Mouse (Mus musculus): ENCODE results near the gene Rag2. TPM values are rescaled to one million over a fixed set of nuclear protein-coding genes. Genes with fewer than 3 reads are reported as not detected.

Rag2 gene
- 0.16 TPM in 1 of 2 replicates, not detected in the other for polyA plus RNA-seq (2015; fragmentation: Nextera tagmentation; extraction: Ambion mirVana)

GRCm38 (mm10) chr2:101624526-101624925 lies at the start of gene Rag2:
Gene Rag2, plus strand, starts transcription at chr2:101624718.
- Histone ChIP-seq H3K27ac (replicated peaks) (no peak within 1 kb of the TSS), H3K9ac (no peak within 1 kb of the TSS), H3K4me3 (no peak within 1 kb of the TSS), H3K36me3 (no peaks in the 10 kb centered on the region), H3K27me3 (replicated peaks) (no peaks in the 10 kb centered on the region), H3K4me1 (0 out of 2 replicates have a peak, but pooled peaks cover 4% of the 10 kb centered on the region), H3K4me2 (no peak within 1 kb of the TSS), H3K9me3 (no peaks in the 10 kb centered on the region)
- no peak for ATAC-seq (ENCODE audit: extremely low read depth, insufficient number of reproducible peaks, low FRiP score, low TSS enrichment)
- 62% methylated on average over 4 of the region's 4 CpGs for whole genome bisulfite sequencing

DNA sequence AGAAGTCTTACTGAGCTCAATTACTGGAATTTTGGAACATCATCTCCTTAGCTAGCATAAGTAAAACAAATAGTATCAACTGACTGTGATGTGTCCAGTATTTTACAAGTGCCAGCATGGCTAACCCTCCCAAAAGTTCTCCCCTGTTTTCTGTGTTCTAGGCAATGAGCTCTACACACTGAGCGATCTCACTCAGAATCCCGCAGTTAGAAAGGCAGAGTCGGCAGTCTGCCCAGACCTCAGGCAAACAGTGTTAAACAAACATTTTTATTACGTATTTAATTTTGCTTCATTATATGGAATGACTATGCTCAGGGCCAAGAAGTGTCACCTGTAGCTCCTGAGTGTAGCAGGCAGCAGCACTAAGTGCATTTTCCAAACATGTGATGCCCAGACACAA lies 47.3 kb upstream of the Rag2 start:
- no peak overlapping the region for H3K4me2 ChIP-seq
- no peak overlapping the region for H3K9ac ChIP-seq
- H3K4me3 ChIP-seq, result no peak overlapping the region
- H3K36me3 ChIP-seq, result no peaks in the 10 kb centered on the region
- no peaks in the 10 kb centered on the region for H3K9me3 ChIP-seq
- 77% methylated on average over 4 of the region's 4 CpGs for WGBS
- no peaks in the 10 kb centered on the region for H3K4me1 ChIP-seq
- no peaks in the 10 kb centered on the region for H3K27me3 ChIP-seq (replicated peaks)
- H3K27ac ChIP-seq (replicated peaks), result no peak overlapping the region
- ATAC-seq (ENCODE audit: extremely low read depth, insufficient number of reproducible peaks, low FRiP score, low TSS enrichment), result no peak

- H3K27me3 ChIP-seq (replicated peaks), result no peaks in the 10 kb centered on the region
- no peak overlapping the region for H3K9ac ChIP-seq
- H3K4me3 ChIP-seq, result no peak overlapping the region
- H3K4me2 ChIP-seq, result no peak overlapping the region
- no peak for ATAC-seq (ENCODE audit: extremely low read depth, insufficient number of reproducible peaks, low FRiP score, low TSS enrichment)
- no peak overlapping the region for H3K27ac ChIP-seq (replicated peaks)
- 64% methylated on average over 2 of the region's 2 CpGs for WGBS
- H3K9me3 ChIP-seq, result no peaks in the 10 kb centered on the region
- H3K4me1 ChIP-seq, result no peaks in the 10 kb centered on the region
- peaks cover 3% of the 10 kb centered on the region; the same call in 1 of the 2 replicates for H3K36me3 ChIP-seq
These were observed 44.5 kb upstream of the Rag2 start for GRCm38 (mm10) chr2:101580027-101580426.

GRCm38 (mm10) chr2:101580428-101580827 lies 44.1 kb upstream of the Rag2 start:
- H3K4me3 ChIP-seq, result no peak overlapping the region
- no peak for ATAC-seq (ENCODE audit: extremely low read depth, insufficient number of reproducible peaks, low FRiP score, low TSS enrichment)
- no peaks in the 10 kb centered on the region for H3K4me1 ChIP-seq
- H3K36me3 ChIP-seq, result peaks cover 3% of the 10 kb centered on the region; the same call in 1 of the 2 replicates
- no peak overlapping the region for H3K27ac ChIP-seq (replicated peaks)
- H3K4me2 ChIP-seq, result no peak overlapping the region
- 67% methylated on average over 1 of the region's 1 CpGs for WGBS
- no peak overlapping the region for H3K9ac ChIP-seq
- H3K9me3 ChIP-seq, result no peaks in the 10 kb centered on the region
- H3K27me3 ChIP-seq (replicated peaks), result no peaks in the 10 kb centered on the region

DNA sequence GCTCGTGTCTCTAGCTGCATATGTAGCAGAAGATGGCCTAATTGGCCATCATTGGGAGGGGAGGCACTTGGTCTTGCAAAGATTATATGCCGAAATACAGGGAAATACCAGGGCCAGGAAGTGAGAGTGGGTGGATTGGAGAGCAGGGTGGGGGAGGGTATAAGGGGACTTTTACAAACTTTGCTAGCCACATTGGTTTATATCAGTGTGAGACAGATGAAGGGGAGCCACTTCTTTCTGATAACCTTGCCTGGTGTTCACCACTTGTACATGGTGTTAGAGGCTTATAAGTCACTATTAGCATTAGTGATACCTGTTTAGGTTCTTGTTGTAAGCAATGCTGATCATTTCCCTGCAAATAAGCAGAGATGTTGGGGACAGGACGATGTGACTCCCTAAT lies 43.5 kb upstream of the Rag2 start:
- H3K4me2 ChIP-seq, result no peak overlapping the region
- no peak overlapping the region for H3K4me3 ChIP-seq
- WGBS, result 69% methylated on average over 3 of the region's 3 CpGs
- H3K4me1 ChIP-seq, result no peaks in the 10 kb centered on the region
- no peaks in the 10 kb centered on the region for H3K27me3 ChIP-seq (replicated peaks)
- H3K27ac ChIP-seq (replicated peaks), result no peak overlapping the region
- H3K36me3 ChIP-seq, result peaks cover 3% of the 10 kb centered on the region; the same call in 1 of the 2 replicates
- H3K9ac ChIP-seq, result no peak overlapping the region
- ATAC-seq (ENCODE audit: extremely low read depth, insufficient number of reproducible peaks, low FRiP score, low TSS enrichment), result no peak
- no peaks in the 10 kb centered on the region for H3K9me3 ChIP-seq

- Histone ChIP-seq H3K27me3 (replicated peaks) (no peaks in the 10 kb centered on the region), H3K4me2 (no peak overlapping the region), H3K36me3 (peaks cover 3% of the 10 kb centered on the region; the same call in 1 of the 2 replicates), H3K9ac (no peak overlapping the region), H3K9me3 (no peaks in the 10 kb centered on the region), H3K4me1 (no peaks in the 10 kb centered on the region), H3K4me3 (no peak overlapping the region), H3K27ac (replicated peaks) (no peak overlapping the region)
- WGBS, result 75% methylated on average over 3 of the region's 3 CpGs
- no peak for ATAC-seq (ENCODE audit: extremely low read depth, insufficient number of reproducible peaks, low FRiP score, low TSS enrichment)
These were observed 43.1 kb upstream of the Rag2 start for GRCm38 (mm10) chr2:101581418-101581817.

DNA sequence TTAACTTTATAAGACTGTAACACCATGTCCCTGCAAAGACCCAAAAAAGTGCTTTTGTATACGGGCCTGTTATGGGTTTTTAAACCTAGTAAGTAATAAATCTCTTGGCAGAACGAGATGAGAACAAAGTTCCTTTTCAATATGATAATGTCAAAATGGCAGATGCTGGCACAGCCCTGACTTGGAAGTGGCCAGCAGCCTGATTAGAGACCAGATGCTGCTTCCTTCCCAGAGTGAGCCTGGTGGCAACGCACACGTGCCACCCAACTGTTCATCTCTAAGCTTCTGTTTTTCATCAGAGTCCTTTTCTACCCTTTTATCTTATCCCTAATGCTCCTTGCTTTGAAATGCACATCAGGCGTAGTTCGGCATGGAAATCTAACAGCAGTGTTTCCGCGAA lies 33.2 kb upstream of the Rag2 start:
- no peaks in the 10 kb centered on the region for H3K36me3 ChIP-seq
- no peak overlapping the region for H3K4me3 ChIP-seq
- ATAC-seq (ENCODE audit: extremely low read depth, insufficient number of reproducible peaks, low FRiP score, low TSS enrichment), result no peak
- 51% methylated on average over 8 of the region's 8 CpGs for WGBS
- peaks cover 17% of the 10 kb centered on the region; the same call in 1 of the 2 replicates for H3K4me1 ChIP-seq
- H3K27me3 ChIP-seq (replicated peaks), result no peaks in the 10 kb centered on the region
- no peak overlapping the region for H3K4me2 ChIP-seq
- H3K9ac ChIP-seq, result no peak overlapping the region
- no peaks in the 10 kb centered on the region for H3K9me3 ChIP-seq
- H3K27ac ChIP-seq (replicated peaks), result no peak overlapping the region

DNA sequence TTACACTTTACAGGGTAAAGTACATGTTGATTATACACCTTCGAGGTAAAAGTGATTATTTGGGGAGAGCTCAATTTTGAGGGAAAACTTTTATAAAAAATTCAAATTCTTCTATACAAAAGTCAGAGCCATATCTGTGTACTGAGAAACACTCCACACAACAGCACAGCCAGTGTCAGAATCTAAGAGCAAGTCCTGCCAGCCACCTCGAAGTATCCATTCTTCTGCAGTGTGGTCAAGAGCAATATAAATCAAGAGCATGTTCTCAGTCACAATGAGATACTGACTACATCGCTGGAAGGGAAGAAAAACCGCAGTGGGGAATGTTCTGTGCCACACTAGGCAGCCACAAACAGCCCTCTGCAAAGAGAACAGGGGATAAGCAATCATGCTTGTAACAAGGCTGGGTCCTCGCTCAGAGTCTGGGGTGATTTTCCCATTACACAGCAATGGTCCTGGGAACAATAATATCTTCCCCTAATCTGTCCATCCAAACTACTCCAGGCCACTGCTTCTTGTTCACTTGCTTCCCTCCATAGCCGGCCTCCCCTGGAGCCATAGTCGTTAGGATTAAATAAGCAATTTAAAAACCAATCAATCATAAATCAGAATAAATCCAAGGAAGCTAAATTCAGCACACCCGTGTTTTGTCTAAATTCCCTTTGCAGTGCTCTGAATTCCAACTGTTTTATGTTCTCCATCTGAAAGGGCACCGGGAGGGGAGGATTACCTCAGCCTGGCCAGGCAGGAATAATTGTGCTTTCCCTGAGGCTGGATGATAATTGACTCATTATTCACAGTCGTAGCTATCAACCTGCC lies 32.3 kb upstream of the Rag2 start:
- Histone ChIP-seq H3K9ac (no peak overlapping the region), H3K27me3 (replicated peaks) (no peaks in the 10 kb centered on the region), H3K27ac (replicated peaks) (no peak overlapping the region), H3K4me3 (no peak overlapping the region), H3K4me1 (peaks cover 17% of the 10 kb centered on the region; the same call in 1 of the 2 replicates), H3K36me3 (no peaks in the 10 kb centered on the region), H3K4me2 (no peak overlapping the region), H3K9me3 (no peaks in the 10 kb centered on the region)
- ATAC-seq (ENCODE audit: extremely low read depth, insufficient number of reproducible peaks, low FRiP score, low TSS enrichment), result no peak
- 51% methylated on average over 10 of the region's 10 CpGs for WGBS

DNA sequence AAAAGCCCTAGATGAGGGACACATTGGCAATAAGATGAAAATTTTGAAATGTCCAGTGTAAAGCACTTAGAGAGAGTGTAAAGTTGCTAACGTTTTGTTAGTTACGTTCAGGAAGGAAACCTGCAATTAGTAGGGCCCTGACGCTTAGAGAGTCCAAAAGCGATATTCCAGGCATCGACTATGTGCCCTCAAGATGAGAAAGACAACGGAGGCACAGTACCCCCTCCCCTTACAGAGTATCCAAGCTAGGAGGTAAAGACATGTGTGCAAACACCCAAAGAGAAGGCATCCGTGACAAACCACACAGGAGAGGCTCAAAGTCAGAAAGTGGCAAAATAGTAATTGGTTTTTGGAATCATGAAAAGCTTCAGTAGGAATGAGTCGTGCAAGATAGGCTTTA lies 31.6 kb upstream of the Rag2 start:
- ATAC-seq (ENCODE audit: extremely low read depth, insufficient number of reproducible peaks, low FRiP score, low TSS enrichment), result no peak
- H3K27ac ChIP-seq (replicated peaks), result no peak overlapping the region
- 74% methylated on average over 8 of the region's 8 CpGs for WGBS
- H3K4me2 ChIP-seq, result no peak overlapping the region
- H3K9me3 ChIP-seq, result no peaks in the 10 kb centered on the region
- no peak overlapping the region for H3K9ac ChIP-seq
- no peaks in the 10 kb centered on the region for H3K36me3 ChIP-seq
- no peaks in the 10 kb centered on the region for H3K27me3 ChIP-seq (replicated peaks)
- peaks cover 17% of the 10 kb centered on the region; the same call in 1 of the 2 replicates for H3K4me1 ChIP-seq
- H3K4me3 ChIP-seq, result no peak overlapping the region

- H3K9me3 ChIP-seq, result no peaks in the 10 kb centered on the region
- H3K27me3 ChIP-seq (replicated peaks), result no peaks in the 10 kb centered on the region
- H3K4me2 ChIP-seq, result no peak overlapping the region
- peaks cover 24% of the 10 kb centered on the region; the same call in 1 of the 2 replicates for H3K4me1 ChIP-seq
- no peak overlapping the region for H3K9ac ChIP-seq
- H3K36me3 ChIP-seq, result no peaks in the 10 kb centered on the region
- H3K4me3 ChIP-seq, result no peak overlapping the region
- no peak overlapping the region for H3K27ac ChIP-seq (replicated peaks)
- ATAC-seq (ENCODE audit: extremely low read depth, insufficient number of reproducible peaks, low FRiP score, low TSS enrichment), result no peak
- WGBS, result 78% methylated on average over 5 of the region's 5 CpGs
These were observed 29.8 kb upstream of the Rag2 start for GRCm38 (mm10) chr2:101594681-101595080.

GRCm38 (mm10) chr2:101597186-101597585 lies 27.3 kb upstream of the Rag2 start:
- no peak overlapping the region for H3K4me2 ChIP-seq
- no peaks in the 10 kb centered on the region for H3K9me3 ChIP-seq
- H3K4me1 ChIP-seq, result peaks cover 20% of the 10 kb centered on the region; the same call in 1 of the 2 replicates
- no peak overlapping the region for H3K4me3 ChIP-seq
- no peak for ATAC-seq (ENCODE audit: extremely low read depth, insufficient number of reproducible peaks, low FRiP score, low TSS enrichment)
- no peaks in the 10 kb centered on the region for H3K27me3 ChIP-seq (replicated peaks)
- H3K36me3 ChIP-seq, result no peaks in the 10 kb centered on the region
- H3K27ac ChIP-seq (replicated peaks), result no peak overlapping the region
- no peak overlapping the region for H3K9ac ChIP-seq

Data from heart, embryonic 13.5 days (tissue).